Mouse (Mus musculus): ENCODE measurements around the gene Mad1l1.

Gene Mad1l1

DNA sequence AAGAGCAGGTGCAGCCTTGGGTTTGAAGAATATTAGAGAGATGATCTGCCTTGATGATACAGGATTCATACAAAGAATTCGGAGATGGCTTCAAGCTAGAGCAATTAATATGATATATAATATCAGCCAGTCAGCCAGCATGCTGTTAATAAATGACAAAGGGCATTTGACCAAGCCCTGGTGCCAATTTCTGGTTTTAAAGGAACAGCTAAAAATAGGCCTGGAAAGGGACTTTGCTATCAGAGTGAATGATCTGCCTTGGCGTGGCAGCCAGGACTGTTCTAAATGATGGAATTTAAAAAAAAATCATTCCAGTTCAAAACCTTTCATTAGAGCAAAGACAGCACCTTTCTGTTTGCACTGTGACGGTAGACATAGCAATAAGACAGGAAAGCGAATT, 361.6 kb downstream of the Mad1l1 start:
- in situ Hi-C loops (cut with MboI, MseI), result no loop called here
